Mouse (Mus musculus) induced T-regulatory cell, adult 2 months (primary cell): Measurements from ENCODE around the gene Evx2.

ENCODE experiments used
- DNase-seq: peaks from one replicate; pipeline ENCODE4 v3.0.0-alpha.2; 2012; ENCODE audit warnings: low read depth

Evx2 gene

DNA sequence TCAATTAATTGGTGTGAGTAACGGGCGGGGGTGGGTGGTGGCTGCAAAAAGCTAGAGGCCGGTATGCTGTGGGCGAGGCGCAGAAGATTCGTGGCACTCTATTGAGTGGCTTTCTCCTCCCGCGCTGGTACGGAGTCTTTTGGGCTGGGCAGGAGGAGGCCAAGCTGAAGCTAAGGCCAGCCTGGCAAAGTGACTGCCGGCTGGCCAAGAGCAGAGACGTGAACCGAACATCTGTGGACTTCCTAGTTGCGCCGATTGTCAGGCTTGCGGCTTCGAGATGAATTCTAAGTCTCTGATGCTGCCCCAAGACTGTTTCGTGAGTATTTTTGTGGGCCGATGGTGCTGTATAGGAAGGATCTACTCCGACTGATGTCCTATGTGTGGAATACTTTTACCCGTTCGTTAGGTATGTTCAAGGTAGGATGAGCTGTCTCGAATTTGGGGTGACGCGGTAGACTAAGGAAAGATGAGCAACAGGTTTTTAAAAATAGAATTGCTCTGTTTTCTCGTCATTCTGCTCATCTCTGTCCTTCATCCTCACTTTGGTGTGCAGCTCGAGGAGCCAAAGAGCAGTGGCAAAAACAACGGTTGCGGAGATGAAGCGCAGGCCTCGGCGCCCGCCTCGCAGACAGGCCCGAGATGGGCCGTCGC, 8.0 kb upstream of the Evx2 start:
- DNase-seq, result no peak

DNA sequence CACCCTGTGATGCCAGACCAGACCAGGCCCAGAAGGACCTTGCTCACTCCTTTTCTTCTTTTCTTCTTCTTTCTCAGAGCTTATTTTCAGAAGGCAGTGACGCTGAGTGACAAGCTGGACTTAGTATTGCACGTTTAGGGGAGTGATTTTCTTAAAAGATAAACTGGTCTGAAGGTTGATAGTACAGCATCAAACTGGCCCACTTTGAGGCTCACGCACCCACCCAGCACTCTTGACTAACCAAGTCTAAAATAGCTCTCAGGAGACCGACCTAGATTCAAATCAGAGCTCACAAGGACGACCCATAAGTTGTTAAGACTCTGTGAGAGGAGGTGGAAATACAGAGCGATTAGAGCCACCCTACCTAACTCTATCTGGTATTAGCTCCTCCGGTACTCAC, 7.1 kb upstream of the Evx2 start:
- no peak for DNase-seq

DNA sequence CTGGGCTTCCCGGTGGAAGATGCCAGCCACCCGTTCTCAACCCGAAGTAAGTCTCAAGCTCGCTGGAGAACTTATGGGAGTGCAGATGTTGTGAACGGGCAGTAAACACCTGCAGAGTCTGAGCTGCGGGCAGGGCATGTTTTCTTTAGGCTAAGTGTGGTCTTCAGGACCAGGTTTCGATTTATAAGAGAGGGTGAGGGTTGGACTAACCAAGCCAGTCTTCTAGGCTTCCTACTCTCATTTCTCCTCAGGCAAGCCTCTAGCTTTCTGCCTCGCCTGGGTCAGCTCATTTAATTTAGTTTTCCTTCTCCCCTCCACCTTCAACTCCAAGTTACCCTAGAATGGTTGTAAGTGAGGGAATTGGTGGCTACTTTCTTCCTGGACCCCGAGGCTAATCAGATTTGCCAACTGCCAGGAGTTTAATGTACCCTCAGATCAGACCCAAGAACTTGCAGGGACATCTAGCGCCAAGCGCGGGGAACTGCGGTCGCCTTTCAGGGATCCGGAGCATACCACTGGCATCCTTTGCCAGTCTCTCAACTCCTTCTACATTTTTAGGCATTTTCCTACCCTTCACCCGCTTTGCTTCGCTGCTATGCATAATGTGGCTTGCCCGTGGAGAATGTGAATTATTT, 4.1 kb upstream of the Evx2 start:
- no peak for DNase-seq

DNA sequence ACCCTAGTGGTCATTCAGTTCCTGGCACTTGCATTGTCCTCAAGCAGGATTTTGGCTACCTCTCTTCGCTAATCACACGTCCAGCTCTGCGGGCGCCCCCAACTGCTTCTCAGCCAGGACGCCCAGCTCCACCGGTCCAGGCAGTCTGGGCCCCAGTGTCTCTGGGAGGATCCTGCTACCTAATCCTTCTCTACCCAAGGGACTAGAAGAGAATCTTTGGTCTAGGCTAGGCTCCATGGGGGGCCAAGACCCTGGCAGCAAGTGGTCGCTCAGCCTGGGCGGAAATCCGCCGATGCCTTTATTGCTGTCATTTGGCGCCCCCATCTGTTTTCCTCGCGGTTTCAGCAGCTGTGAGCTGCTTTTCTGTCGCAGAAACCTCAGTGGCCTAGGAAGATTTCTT, 2.3 kb upstream of the Evx2 start:
- no peak for DNase-seq

DNA sequence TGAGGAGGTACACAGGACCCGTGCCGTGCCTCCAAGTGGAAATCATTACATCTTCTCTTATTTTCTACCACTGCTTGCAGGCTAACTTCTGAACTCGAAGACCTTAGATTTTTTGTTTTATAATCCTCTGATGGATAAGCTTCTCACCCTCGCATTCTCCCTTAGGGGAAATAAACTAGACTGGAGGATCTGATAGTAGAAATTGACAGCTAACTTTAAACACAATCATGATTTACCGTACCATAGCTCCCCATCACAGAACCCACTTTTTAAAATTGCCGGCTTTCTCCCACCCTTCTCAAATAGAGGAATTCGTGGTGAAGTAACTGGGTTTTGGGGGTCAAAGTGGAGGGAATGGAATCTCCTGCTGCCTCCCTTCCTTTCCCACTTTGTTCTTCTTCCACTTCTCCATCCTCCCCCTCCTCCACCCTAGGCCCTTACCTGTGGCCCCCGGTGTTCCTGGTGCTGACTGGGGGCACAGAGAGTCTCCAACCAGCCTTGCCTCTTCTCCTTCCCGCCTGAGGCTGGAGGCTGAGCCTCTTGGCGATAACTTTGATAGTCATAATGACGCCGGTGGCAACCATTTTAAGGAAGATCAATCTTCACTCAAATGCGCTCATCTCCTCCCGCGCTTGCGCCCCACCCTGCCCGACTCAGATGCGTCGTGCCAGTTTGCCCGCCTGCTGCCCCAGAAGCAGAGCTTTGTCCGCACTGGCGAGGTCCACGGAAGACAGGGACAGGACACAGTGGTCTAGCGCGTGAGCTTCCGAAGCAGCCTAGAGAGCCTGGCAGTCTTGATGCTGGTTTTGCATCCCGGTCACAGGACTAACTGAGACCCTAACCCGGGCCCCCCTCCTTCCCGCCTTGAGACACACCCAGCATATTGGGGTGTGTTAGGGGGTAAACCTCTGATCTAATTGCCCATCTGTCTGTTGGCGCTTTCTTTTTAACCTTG, 1.3 kb upstream of the Evx2 start:
- DNase-seq, result no peak

DNA sequence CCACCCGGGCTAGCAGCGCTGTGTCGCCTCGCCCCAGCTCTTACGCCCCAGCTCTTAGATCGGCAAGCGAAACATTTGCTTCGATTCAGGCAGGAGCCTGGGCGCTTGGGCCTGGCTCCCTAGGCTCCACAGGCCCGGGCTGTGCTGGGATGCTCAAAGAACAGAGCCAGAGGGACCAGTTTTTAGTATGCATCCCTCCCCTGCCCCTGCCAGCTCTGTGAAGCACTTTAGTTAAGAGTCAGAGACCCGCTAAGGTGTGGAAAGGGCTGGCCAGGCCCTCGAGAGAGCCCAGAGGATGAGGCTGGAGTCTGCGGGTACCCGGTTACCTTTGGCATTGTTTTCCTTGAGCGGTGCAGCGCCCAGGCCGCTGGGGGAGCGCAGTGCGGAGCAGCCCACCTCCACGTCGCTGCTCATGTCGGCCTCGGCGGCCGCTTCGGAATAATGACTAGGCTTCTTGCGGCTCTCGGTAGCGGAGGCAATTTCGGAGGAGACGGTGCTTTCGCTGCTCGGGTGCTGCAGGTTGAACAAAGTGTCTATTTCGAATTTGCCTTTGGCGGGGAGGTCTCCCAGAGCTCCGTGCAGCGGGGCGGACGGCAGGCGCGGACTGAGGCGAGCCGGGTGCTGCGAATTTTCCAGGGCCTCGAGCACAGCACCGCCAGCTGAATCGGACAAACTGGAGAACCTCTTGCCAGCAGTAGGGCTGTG, 538 bp downstream of the Evx2 start:
- DNase-seq, result no peak

DNA sequence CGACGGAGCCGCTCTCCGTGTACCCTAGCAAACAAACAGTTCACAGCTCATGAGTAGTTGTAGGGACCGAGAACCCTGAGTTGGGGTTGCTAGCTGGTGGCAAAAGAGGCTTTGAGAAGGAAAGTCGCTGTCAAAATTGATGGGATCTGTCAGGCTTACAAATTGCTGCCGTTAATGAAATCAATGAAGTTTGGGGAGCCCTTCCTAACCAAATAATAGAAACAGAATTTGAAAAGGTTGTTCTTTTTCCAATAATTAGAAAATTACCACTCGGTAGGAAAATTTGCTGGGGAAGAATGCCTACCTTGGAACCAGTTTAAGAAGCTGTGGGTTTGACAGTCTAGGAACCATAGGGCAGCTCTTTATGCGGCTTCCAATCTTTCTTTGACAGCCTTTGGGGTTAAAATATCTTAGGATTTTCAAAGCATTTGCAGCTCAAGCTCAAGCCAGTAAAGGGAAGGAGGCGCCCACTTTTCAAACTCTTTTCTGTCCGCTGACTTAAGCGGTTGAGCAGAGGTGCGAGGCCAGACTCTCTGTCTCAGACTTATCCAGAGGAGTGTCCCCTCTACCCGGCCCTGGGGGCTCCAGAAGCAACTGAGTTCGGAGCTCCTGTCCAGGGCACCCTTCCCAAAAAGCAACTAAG, 1.2 kb downstream of the Evx2 start:
- DNase-seq, result no peak

DNA sequence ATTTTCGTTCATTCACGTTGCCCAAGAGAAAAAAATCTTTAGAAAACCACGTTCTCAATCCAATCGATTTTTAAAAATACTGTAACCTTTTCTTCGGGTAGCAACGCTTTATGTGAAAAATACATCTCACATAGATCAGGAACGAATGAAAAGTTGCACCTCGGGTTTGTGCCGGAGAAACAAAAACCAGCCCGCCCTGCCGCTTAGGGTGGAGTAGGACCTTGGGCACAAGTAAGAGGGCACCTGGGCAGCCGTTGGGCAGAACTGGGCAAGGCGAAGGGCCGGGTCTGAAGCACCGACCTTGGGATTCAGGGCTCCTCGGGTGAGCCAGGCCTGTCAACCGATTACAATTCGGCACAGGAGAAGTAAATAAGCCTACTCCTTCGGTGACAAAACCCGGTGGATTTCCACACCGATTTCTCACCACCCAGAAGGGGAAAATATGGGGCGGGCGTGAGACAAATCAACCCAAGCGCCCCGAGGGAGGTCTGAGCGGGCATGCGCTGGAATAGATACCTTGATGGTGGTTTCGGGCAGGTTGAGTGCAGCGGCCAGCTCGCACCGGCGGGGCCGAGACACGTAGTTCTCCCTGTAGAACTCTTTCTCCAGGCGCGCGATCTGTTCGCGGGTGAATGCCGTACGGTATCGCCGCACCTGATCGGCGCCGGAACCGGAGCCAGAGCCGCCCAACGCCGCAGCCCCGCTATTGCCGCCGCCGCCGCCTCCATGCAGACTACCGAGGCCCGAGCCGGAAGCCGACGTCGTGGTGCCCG, 1.9 kb downstream of the Evx2 start:
- DNase-seq, result peak; percentile 43

DNA sequence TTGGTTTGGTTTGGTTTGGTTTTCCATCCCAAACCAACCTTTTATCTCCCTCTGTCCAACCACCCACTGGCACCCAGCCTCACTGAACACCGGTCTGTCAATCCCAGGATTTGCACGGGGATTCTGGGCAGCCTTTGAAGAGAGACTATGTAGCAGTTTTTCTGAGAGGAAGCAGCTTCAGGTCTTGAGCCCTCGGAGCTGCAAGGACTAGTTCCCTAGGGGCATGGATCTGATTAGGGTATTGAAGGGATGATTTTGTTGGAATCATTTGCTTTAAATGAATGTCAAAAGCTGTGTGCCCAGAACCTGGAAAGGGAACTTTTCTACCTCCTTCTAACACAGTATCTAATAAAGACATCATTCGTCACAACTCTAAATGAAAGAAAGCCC, 2.7 kb downstream of the Evx2 start:
- DNase-seq, result no peak

DNA sequence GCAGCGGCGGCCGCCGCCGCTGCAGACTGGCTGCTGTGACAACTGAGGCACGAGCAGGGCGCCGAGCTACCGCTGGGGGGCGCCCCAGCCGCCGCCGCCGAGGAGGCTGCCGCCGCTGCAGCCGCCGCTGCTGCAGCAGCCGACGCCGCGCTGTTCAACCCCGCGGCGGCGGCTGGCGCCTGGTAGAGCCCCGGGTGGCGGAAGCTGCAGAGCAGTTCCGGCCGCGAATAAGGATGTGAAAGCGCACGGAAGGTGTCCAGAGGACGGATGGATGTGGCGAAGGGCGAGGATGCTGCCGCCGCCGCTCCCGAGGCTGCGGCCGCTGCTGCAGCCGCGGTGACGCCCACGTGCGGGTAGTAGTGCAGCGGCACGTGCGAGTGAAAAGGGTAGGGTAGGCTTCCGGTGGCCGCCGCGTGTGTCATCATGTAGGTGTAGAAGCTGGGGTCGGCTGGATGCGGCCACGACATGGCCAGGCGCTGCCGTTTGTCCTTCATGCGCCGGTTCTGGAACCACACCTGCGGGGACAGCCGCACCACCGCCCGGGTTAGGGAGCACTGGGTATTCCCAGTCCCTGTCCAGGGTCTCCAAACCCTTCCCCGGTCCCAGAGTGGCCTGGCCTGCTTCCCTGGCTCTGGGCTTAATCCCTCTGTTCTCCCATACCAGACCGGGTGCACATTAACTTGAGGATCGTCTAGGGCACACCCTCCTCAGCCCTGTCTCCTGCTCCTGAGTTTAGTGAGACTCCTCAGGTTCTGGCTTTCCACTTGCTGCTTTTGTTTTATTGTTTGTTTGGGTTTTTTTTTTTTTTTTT, 3.3 kb downstream of the Evx2 start:
- DNase-seq, result peak; percentile 56

DNA sequence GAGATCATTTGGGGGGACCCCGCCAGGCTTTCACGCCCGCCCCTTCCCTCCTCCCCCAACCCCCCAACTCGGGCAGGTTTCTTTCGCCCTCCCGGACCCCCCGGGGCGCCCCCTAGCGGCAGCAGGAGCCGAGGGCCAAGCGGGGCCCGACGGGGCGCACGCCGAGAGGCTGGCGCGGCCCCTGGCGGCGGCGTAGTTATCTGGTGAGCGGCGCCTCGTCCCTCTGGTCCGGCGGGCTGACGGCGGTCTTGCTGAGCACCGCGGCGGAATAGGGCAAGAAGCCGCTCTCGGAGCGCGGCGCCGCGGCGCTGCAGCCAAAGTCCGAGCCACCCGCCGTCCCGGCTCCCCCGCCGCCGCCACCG, 4.0 kb downstream of the Evx2 start:
- DNase-seq, result no peak

DNA sequence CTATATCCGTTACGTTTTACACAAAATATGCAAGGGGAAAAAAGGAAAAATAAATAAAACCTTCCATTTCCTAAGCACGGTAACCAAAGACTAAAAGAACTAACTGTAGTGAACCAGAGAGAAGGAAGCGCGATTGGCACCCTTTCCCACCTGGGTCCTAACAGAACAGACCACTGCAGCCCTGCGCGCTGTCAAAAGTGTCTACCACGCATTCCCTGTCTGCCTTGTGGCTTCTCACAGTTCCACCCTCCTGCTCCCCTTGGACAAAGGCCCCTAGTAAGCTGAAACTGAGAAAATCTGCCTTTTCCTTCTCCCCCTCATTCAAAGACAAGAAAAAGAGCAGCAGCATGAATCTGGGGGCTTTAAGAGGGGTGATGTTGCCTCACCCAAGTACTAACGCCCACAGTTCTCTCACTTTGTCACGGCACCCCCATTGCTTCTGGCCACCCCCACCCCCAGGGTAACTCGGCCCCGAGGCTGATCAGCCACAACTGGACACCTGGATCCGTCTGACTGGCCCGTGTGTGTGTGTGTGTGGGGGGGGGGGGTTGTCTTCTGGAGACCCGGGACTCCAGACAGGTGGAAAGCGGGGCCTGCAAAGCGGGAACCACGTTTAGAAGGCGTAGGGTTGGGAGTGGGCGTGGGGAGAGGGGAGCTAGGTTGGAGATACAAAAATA, 4.5 kb downstream of the Evx2 start:
- no peak for DNase-seq

DNA sequence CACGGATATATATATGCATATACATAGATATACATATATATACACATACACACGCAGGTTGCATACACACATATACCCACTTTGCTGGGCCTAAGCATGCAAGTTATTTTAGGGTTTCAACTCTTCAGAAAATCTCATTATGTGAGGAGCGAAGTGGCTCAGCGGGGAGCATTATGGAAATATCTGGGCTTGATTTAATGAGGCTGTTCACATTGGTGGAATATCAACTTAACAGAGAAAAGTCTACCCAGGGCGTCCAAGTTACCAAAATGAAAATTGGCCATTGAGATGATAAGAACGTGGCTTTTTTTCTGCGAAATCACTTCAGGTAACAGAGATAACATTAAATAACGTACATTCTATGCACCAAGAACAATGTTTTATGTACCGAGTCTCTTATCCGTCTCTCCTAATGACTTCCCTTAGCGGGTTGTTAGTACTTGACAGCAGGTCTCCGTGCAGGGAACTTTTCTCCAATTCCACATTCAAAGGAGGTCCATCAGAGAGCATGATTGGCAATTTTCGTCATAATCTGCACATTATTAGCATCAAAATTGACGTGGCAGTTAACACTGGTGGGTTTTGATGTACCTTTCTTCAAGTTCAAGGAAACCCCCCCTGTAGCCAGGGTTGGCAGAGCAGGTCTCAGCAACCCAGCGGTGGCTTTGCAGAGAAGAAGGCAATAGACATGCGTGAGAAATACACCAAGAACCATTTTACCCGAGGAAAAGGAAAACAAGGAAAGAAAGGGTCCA, 5.4 kb downstream of the Evx2 start:
- DNase-seq, result no peak

DNA sequence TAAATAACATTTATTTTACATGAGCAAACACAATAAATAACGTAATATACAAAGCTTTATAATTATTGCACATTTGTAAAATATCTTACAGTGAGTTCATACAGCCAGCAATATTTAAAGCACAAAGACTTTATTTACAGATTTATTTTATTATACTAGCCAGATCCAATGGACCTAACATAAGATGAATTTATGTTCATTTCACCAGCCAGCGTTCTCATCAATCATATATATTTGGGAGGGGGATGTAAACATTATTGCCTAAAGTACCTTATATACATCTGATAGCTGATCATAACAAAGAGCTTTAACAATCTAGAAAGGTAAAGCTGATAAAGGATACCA, 6.4 kb downstream of the Evx2 start:
- DNase-seq, result no peak

DNA sequence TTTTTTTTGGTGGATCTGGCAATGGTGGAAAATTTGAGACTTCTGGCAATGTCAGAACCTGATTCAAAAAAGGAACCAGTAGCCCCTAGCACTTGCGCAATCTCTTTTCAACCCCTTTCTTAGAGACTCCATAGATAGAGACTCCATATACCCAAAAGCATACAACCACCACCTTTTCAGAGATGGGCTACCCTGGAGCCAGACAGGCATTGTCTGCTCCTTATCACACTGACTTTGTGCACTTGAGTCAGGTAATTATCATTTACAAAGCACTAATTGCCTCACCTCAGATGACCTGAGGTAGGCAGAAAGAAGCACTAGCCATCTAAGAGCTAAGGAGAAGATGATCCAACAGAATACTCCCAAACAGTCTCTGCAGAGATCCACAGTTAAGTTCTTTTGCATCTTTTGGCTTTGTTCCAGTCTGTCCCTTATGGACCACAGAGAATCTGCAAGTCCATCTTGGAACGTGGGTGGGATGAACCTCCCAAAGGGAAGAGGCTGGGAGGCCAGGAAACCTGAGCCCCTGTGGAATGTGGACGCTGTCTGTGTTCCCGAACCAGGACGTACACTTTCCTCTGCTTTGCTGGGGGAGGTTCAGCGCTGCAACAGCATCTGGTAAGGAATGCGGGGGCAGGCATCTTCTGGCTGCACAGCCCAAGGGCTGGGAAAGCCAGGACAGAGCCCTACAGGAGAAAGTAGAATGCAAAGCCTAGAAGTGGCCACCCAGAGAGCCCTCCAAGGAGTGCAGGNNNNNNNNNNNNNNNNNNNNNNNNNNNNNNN, 12.1 kb downstream of the Evx2 start:
- no peak for DNase-seq

DNA sequence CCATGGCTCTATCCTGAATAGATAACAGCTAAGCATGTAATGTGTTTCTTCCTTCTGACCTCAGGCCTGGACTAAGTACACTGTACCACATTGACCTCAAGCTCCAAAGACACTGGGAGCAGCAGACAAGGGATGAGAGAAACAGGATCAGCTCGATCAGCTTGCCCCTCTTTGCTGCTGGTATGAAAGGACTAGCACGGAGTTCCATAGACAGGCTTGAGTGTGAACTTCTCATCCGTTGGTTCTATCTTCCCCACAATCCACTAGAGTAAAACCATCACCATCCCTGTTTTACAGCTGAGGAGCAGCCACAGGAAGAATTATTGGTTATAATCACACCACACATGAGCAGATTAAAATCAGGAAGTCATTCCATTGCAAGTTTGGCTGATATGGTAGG, 13.7 kb downstream of the Evx2 start:
- DNase-seq, result no peak

DNA sequence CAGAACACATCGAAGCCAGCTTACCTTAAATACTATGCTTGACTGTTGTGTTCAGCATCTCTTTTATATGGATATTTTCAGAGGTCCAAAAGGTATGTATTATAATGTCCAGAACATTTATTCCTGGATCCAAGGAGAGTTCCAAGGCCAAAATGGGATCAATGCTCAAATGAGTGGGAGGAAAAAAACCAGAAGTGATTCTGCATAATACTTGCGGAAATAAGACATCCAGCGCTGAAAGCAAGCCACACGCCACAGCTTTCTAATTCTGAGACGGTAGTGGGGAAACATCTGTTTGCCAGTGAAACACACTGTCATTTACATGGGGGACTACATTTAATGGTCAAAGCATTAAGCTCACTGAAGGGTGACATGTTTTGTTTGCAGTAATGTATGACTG, 16.9 kb downstream of the Evx2 start:
- no peak for DNase-seq

DNA sequence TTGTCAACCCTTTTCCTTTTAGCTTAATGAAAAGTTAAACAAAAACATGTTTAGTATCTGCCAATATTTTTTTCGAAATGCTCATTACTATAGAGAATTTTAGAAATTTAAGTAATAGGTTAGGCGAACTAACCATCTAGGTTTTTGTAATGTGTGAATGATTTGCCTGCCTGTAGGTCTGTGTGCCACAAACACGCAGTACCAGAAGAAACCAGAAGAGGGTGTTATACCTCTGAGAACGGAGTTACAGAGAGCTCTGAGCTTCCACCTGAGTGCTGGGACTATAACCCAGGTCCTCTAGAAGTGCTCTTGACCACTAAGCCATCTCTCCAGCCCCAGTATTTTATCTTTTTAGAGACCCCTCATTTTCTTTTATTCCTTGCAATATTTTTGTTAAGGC, 23.9 kb downstream of the Evx2 start:
- no peak for DNase-seq
